Mouse (Mus musculus) brown adipose tissue, adult 24 weeks (tissue): ENCODE data around the gene Akirin1. TPM values are rescaled to one million over a fixed set of nuclear protein-coding genes. Genes with fewer than 3 reads are reported as not detected.

Experiments used
- H3K27ac ChIP-seq: fragments of 200-500 bp; replicated peaks from 2 replicates; pipeline ENCODE4 v1.5.1; 2012; ENCODE audit warnings: low read depth, mild to moderate bottlenecking, low read length
- H3K4me1 ChIP-seq: fragments of 200-500 bp; 2 replicates; pipeline ENCODE4 v1.6.1; 2012; ENCODE audit warnings: low read length, mixed read lengths; ENCODE audit not compliant: control insufficient read depth, insufficient read depth, insufficient read length
- H3K4me3 ChIP-seq: fragments of 200-500 bp; 2 replicates; pipeline ENCODE4 v1.5.1; 2012; ENCODE audit warnings: low read depth, mild to moderate bottlenecking, low read length, moderate library complexity; ENCODE audit not compliant: insufficient read depth
- polyA plus RNA-seq: library from polyadenylated mRNA; stranded (reverse); fragments of >200 nt; gene quantifications from 2 replicates; pipeline ENCODE4 v1.2.4, GENCODE M21; 2012; ENCODE audit not compliant: missing spikeins, insufficient read depth, insufficient read length

Akirin1 gene
- polyA plus RNA-seq, 1 experiment = 46.0 TPM

GRCm38 (mm10) chr4:123745221-123745775, 4.8 kb downstream of the Akirin1 start:
- Histone ChIP-seq H3K4me1 (peaks cover 7% of the 10 kb centered on the region; the same call in 1 of the 2 replicates), H3K4me3 (no peak overlapping the region), H3K27ac (peak overlapping the region; percentile 64)

GRCm38 (mm10) chr4:123742891-123743290, 7.3 kb downstream of the Akirin1 start:
- H3K4me3 ChIP-seq = no peak overlapping the region
- H3K27ac ChIP-seq = no peak overlapping the region
- no peaks in the 10 kb centered on the region; the same call in 1 of the 2 replicates for H3K4me1 ChIP-seq

GRCm38 (mm10) chr4:123738708-123739107, 11.4 kb downstream of the Akirin1 start:
- H3K4me1 ChIP-seq = no peaks in the 10 kb centered on the region
- H3K4me3 ChIP-seq = no peak overlapping the region
- no peak overlapping the region for H3K27ac ChIP-seq

GRCm38 (mm10) chr4:123733532-123733931, 16.6 kb downstream of the Akirin1 start:
- H3K4me3 ChIP-seq = no peak overlapping the region
- no peaks in the 10 kb centered on the region for H3K4me1 ChIP-seq
- H3K27ac ChIP-seq = no peak overlapping the region

GRCm38 (mm10) chr4:123732921-123733320, 17.2 kb downstream of the Akirin1 start:
- Histone ChIP-seq H3K27ac (no peak overlapping the region), H3K4me3 (no peak overlapping the region), H3K4me1 (no peaks in the 10 kb centered on the region)

GRCm38 (mm10) chr4:123732163-123732910, 17.8 kb downstream of the Akirin1 start:
- Histone ChIP-seq H3K4me3 (no peak overlapping the region), H3K4me1 (no peaks in the 10 kb centered on the region), H3K27ac (no peak overlapping the region)

- Histone ChIP-seq H3K4me3 (no peak overlapping the region), H3K27ac (no peak overlapping the region), H3K4me1 (no peaks in the 10 kb centered on the region)
These were observed 28.4 kb downstream of the Akirin1 start for GRCm38 (mm10) chr4:123721761-123722160.

GRCm38 (mm10) chr4:123718434-123718780, 31.7 kb downstream of the Akirin1 start:
- Histone ChIP-seq H3K4me3 (peak overlapping the region; percentile 68), H3K27ac (peak overlapping the region; percentile 98), H3K4me1 (no peaks in the 10 kb centered on the region)

GRCm38 (mm10) chr4:123717574-123718433, 32.3 kb downstream of the Akirin1 start, which contains the start of gene Ndufs5:
Ndufs5 (minus strand) TSS chr4:123718202.
- Histone ChIP-seq H3K4me1 (no peaks in the 10 kb centered on the region), H3K27ac (peak within 1 kb of the TSS; percentile 98), H3K4me3 (peak within 1 kb of the TSS; percentile 88)

- no peaks in the 10 kb centered on the region; the same call in 1 of the 2 replicates for H3K4me1 ChIP-seq
- no peak overlapping the region for H3K4me3 ChIP-seq
- peak overlapping the region; percentile 15; the same call in 1 of the 2 replicates for H3K27ac ChIP-seq
These were observed 37.7 kb downstream of the Akirin1 start for GRCm38 (mm10) chr4:123712431-123712830.

GRCm38 (mm10) chr4:123707340-123707739, 42.8 kb downstream of the Akirin1 start:
- H3K27ac ChIP-seq = no peak overlapping the region
- no peaks in the 10 kb centered on the region; the same call in 1 of the 2 replicates for H3K4me1 ChIP-seq
- H3K4me3 ChIP-seq = no peak overlapping the region

- no peak overlapping the region for H3K4me3 ChIP-seq
- H3K4me1 ChIP-seq = no peaks in the 10 kb centered on the region
- no peak overlapping the region for H3K27ac ChIP-seq
These were observed 44.8 kb downstream of the Akirin1 start for GRCm38 (mm10) chr4:123705340-123705739.

GRCm38 (mm10) chr4:123693384-123693783, 56.8 kb downstream of the Akirin1 start:
- Histone ChIP-seq H3K27ac (no peak overlapping the region), H3K4me1 (peaks cover 3% of the 10 kb centered on the region; the same call in 1 of the 2 replicates), H3K4me3 (no peak overlapping the region)

GRCm38 (mm10) chr4:123692071-123692470, 58.1 kb downstream of the Akirin1 start:
- Histone ChIP-seq H3K4me3 (no peak overlapping the region), H3K4me1 (peaks cover 3% of the 10 kb centered on the region; the same call in 1 of the 2 replicates), H3K27ac (no peak overlapping the region)

GRCm38 (mm10) chr4:123690311-123690710, 59.8 kb downstream of the Akirin1 start:
- Histone ChIP-seq H3K4me3 (no peak overlapping the region), H3K4me1 (peaks cover 5% of the 10 kb centered on the region), H3K27ac (peak overlapping the region; percentile 95)
